Mouse (Mus musculus): ENCODE measurements around the gene Uts2b. TPM values are rescaled to one million over a fixed set of nuclear protein-coding genes. Genes with fewer than 3 reads are reported as not detected.
A peak's percentile ranks its signal among the peaks of the same experiment; 100 is the strongest.

Uts2b gene
- polyA plus RNA-seq, 1 experiment = not detected

DNA sequence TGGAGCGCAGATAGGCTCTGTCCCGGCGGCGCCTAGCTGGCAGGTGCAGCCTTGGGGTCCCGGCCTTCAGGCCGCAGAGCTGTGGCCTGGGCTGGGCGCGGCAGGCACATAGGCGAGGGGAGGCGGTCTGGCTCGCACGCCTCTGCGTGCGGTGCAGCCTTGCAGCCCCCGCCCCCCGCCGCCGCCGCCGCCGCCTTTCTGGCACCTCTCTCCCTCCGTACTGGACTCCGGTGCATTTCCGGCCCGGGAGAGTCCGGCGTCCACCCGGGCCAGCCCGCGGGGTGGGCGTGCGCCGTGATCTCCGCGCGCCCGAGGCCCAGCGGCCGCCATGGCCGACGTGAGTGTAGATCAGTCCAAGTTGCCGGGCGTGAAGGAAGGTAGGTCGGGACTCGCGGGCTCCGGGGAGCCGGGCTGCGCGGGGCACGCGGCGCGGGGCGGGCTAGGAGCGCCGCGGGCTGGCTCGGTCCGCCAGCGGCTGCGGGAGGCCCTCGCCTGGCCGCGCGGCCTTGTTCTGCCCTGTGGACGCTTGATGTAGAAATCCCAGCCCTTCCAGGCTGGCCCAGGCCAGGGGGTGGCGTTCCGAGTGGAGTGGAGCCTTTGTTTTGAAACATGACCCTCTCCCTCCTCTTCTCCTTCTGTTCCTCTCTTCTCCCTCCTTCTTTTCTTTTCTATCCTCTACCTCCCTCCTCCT is 18.9 kb upstream of the Uts2b start, which contains the start of gene Ccdc50:
Ccdc50 (plus strand) TSS at position 109 of the 691 bp plus-strand sequence.
- no peak for TF ChIP-seq CTCF (IDR thresholded peaks at IDR 0.05; ENCODE audit: extremely low read depth, insufficient read depth, insufficient read length, insufficient replicate concordance)
- TF ChIP-seq POLR2A (IDR thresholded peaks at IDR 0.05; ENCODE audit: low read depth, low read length) = no peak
- DNase-seq (ENCODE audit: low read depth in 1 of 2, low spot score in 2 of 2) = peak; percentile 21 to 60
- peaks cover 2% of the 10 kb centered on the region; the same call in 1 of the 2 replicates for H3K36me3 ChIP-seq (ENCODE audit: control insufficient read depth, insufficient read depth, low read length)
- peaks cover 12% of the 10 kb centered on the region for H3K4me1 ChIP-seq (ENCODE audit: control insufficient read depth, insufficient read depth, insufficient read length)
- peak within 1 kb of the TSS; percentile 75 for H3K4me3 ChIP-seq (ENCODE audit: extremely low read depth, insufficient read depth, insufficient read length)
- H3K27ac ChIP-seq (ENCODE audit: insufficient read depth, low read length) = peak within 1 kb of the TSS; percentile 98
- under 1% methylated on average over 55 of the region's 69 CpGs for WGBS
- H3K27me3 ChIP-seq (ENCODE audit: control insufficient read depth, insufficient read depth, low read length) = no peaks in the 10 kb centered on the region

DNA sequence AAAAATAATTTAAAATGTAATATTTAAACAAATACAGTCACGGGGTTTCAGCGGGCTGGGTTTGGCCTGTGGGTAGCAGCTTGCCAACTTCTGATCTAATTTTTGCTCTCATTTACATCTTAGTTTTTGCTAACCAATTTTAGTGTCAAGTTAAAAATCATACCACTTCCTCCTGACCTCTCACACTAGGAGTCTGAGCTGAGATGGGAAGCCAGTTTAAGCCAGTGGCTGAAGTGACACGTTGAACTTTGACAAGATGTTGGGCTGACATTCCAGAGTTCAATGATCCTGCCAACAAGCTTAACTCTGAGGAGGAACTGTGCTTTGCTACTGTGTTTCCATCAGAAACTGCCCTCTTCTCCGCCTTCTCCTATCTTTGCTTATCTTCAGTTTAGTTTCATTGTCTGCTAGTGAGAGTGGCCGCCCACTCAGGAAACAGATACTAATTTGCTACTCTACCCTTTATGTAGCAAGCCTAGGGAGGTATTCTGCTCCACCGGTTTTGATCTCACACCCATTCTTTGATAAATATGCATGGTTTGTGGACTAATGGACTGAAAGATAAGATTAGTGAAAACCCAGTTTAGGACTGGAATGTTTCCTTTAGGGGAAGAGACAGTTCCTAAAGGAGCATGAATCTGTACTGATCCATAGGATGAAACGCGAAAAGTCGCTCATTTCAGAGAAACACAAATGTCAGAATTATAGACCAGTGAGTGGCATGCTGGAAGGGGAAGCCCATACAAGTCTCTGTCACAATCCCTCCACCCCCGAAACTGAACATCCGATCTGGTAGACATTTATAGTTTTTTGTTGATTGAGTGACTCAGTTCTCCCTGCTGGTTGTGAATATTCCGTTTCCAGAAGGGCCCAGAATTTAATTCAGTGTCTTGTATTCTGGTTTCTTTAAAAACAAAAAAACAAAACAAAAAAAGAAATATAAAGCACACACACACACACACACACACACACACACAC is 17.9 kb upstream of the Uts2b start:
- 6% methylated on average over 12 of the region's 12 CpGs for WGBS
- H3K4me1 ChIP-seq (ENCODE audit: control insufficient read depth, insufficient read depth, insufficient read length) = peaks cover 12% of the 10 kb centered on the region
- H3K27me3 ChIP-seq (ENCODE audit: control insufficient read depth, insufficient read depth, low read length) = no peaks in the 10 kb centered on the region
- peak overlapping the region; percentile 59 for H3K4me3 ChIP-seq (ENCODE audit: extremely low read depth, insufficient read depth, insufficient read length)
- no peak; the same call in 1 of the 2 replicates for TF ChIP-seq POLR2A (IDR thresholded peaks at IDR 0.05; ENCODE audit: low read depth, low read length)
- no peak for TF ChIP-seq CTCF (IDR thresholded peaks at IDR 0.05; ENCODE audit: extremely low read depth, insufficient read depth, insufficient read length, insufficient replicate concordance)
- H3K36me3 ChIP-seq (ENCODE audit: control insufficient read depth, insufficient read depth, low read length) = peaks cover 2% of the 10 kb centered on the region; the same call in 1 of the 2 replicates
- H3K27ac ChIP-seq (ENCODE audit: insufficient read depth, low read length) = peak overlapping the region; percentile 98
- peak; percentile 41 to 50 for DNase-seq (ENCODE audit: low read depth in 1 of 2, low spot score in 2 of 2)

DNA sequence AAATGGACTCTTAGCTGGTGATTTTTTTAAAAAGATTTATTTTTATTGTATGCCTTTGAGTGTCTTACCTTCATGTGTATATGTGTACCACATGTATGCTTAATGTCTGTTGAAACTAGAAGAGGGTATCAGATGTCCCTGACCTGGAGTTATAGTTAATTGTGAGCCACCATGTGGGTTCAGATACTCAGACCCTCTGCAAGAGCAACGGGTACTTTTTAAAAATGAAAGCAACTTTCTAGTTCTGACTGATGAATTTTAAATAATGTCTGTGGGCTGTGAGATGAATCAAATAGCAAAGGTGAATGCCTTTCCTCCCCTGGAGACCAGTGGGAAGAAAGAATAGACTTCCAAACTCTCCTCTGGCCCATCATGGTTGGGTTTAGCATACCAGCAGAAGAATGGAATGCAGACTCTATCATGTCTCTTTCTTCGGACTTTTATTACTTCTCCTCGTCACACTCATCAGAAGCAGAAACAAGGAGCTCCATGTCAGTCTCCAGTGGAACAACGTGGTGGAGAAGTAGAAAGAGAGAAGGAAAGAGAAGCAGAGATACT is 16.9 kb upstream of the Uts2b start:
- Histone ChIP-seq H3K27ac (ENCODE audit: insufficient read depth, low read length) (peak overlapping the region; percentile 61), H3K27me3 (ENCODE audit: control insufficient read depth, insufficient read depth, low read length) (no peaks in the 10 kb centered on the region), H3K4me3 (ENCODE audit: extremely low read depth, insufficient read depth, insufficient read length) (no peak overlapping the region), H3K36me3 (ENCODE audit: control insufficient read depth, insufficient read depth, low read length) (no peaks in the 10 kb centered on the region), H3K4me1 (ENCODE audit: control insufficient read depth, insufficient read depth, insufficient read length) (peaks cover 12% of the 10 kb centered on the region)
- 58% methylated on average over 4 of the region's 4 CpGs for WGBS
- DNase-seq (ENCODE audit: low read depth in 1 of 2, low spot score in 2 of 2) = no peak
- TF ChIP-seq POLR2A (IDR thresholded peaks at IDR 0.05; ENCODE audit: low read depth, low read length) (no peak), CTCF (IDR thresholded peaks at IDR 0.05; ENCODE audit: extremely low read depth, insufficient read depth, insufficient read length, insufficient replicate concordance) (no peak)

DNA sequence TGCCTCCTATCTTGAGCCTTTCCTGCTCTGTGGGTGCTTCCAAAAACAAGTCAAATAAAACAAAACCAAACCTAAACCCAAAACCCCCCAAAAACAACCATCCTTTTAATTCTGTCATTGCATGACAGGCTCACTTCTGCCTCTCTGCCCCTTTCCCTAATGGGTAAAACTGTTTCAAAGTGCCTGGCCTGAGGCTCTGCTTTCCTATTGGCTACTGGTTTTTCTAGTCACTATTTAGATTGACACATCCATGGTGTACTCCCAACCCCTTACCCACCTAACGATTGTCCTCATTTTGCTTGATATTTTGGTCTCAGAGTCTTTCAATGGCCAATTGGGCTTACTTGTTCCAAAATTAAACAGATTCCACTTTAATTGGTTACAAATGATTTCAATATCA is 15.6 kb upstream of the Uts2b start:
- 92% methylated on average over 1 of the region's 1 CpGs for WGBS
- DNase-seq (ENCODE audit: low read depth in 1 of 2, low spot score in 2 of 2) = no peak
- no peak overlapping the region for H3K4me3 ChIP-seq (ENCODE audit: extremely low read depth, insufficient read depth, insufficient read length)
- no peak for TF ChIP-seq CTCF (IDR thresholded peaks at IDR 0.05; ENCODE audit: extremely low read depth, insufficient read depth, insufficient read length, insufficient replicate concordance)
- TF ChIP-seq POLR2A (IDR thresholded peaks at IDR 0.05; ENCODE audit: low read depth, low read length) = no peak
- no peak overlapping the region for H3K27ac ChIP-seq (ENCODE audit: insufficient read depth, low read length)
- no peaks in the 10 kb centered on the region for H3K36me3 ChIP-seq (ENCODE audit: control insufficient read depth, insufficient read depth, low read length)
- peaks cover 9% of the 10 kb centered on the region for H3K4me1 ChIP-seq (ENCODE audit: control insufficient read depth, insufficient read depth, insufficient read length)
- H3K27me3 ChIP-seq (ENCODE audit: control insufficient read depth, insufficient read depth, low read length) = no peaks in the 10 kb centered on the region

DNA sequence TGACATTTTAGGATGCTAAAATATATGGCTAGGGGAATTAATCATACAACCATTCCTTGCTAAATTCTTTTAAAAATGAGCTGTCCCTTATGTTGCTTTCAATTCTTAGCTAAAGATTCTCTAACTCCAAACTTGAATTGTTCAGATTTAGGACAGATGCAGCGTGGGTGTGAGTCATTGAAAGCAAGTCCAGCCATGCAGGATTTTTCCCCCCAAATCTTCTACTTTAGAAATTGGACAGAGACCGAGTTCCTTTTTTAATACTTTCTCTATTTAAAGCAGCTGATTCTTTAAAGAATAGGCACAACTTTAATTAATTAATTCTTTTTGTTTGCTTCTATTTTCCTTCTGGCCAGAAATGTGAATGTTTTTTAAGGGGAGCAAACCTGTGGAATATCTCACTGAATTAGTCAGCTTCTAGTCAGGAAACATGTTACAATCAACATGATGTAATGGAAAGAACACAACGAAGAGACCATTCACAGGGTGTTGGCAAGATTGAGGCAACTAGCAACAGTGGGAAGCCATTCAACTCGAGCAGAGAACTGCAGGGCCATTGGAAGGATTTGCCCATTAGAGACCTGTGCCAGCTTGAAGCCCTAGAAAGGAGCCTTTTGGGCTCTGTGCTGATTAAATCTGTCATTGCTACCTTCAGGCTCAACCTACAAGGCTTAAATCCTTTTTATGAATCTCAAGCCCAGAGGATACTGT is 15.0 kb upstream of the Uts2b start:
- peaks cover 6% of the 10 kb centered on the region for H3K4me1 ChIP-seq (ENCODE audit: control insufficient read depth, insufficient read depth, insufficient read length)
- no peak for DNase-seq (ENCODE audit: low read depth in 1 of 2, low spot score in 2 of 2)
- H3K27ac ChIP-seq (ENCODE audit: insufficient read depth, low read length) = 0 out of 2 replicates have a peak overlapping the region, but pooled peaks have one; percentile 25
- WGBS = 73% methylated on average over 4 of the region's 4 CpGs
- no peaks in the 10 kb centered on the region for H3K27me3 ChIP-seq (ENCODE audit: control insufficient read depth, insufficient read depth, low read length)
- TF ChIP-seq CTCF (IDR thresholded peaks at IDR 0.05; ENCODE audit: extremely low read depth, insufficient read depth, insufficient read length, insufficient replicate concordance) (no peak), POLR2A (IDR thresholded peaks at IDR 0.05; ENCODE audit: low read depth, low read length) (no peak)
- no peak overlapping the region for H3K4me3 ChIP-seq (ENCODE audit: extremely low read depth, insufficient read depth, insufficient read length)
- H3K36me3 ChIP-seq (ENCODE audit: control insufficient read depth, insufficient read depth, low read length) = no peaks in the 10 kb centered on the region

DNA sequence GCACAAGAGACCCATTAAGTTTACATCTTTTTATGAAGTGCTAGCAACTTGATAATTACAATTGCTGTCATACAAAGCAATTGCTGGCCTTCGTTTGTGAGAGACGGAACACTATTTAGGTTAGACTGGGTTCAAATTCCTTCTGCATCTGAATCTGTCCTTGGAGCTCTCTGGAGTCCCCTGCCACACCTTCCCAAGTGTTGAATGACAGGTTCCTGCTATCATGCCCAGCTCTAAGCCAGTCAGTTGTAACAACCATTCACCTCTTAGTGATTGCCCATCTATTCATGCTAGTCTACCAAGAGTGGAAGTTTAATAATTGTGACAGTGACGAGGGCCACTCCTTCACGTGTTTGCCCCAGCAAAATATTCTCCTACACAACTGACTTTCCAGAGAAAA is 12.2 kb upstream of the Uts2b start:
- no peak for DNase-seq (ENCODE audit: low read depth in 1 of 2, low spot score in 2 of 2)
- Histone ChIP-seq H3K27ac (ENCODE audit: insufficient read depth, low read length) (no peak overlapping the region), H3K36me3 (ENCODE audit: control insufficient read depth, insufficient read depth, low read length) (no peaks in the 10 kb centered on the region), H3K4me1 (ENCODE audit: control insufficient read depth, insufficient read depth, insufficient read length) (peaks cover 6% of the 10 kb centered on the region), H3K27me3 (ENCODE audit: control insufficient read depth, insufficient read depth, low read length) (no peaks in the 10 kb centered on the region), H3K4me3 (ENCODE audit: extremely low read depth, insufficient read depth, insufficient read length) (no peak overlapping the region)
- TF ChIP-seq CTCF (IDR thresholded peaks at IDR 0.05; ENCODE audit: extremely low read depth, insufficient read depth, insufficient read length, insufficient replicate concordance) (no peak), POLR2A (IDR thresholded peaks at IDR 0.05; ENCODE audit: low read depth, low read length) (no peak)
- WGBS = 91% methylated on average over 4 of the region's 4 CpGs

All from spleen, adult 2 months (tissue).